29 mouse cellular contexts compared by ENCODE assay signal in genomic region chr14:79241656-79242385, GRCm38 (mm10). TPM values are rescaled to one million over a fixed set of nuclear protein-coding genes. Genes with fewer than 3 reads are reported as not detected.
"Had no signal": no experiment of that assay in that cellular context is flagged by ENCODE, and none has a peak within 500 bp of the region (broad histone marks: within the 10 kb centered on the region; RNA-seq: fewer than 3 reads in every experiment).

No protein-coding gene starts in this region.

- H3K4me1 ChIP-seq: kidney, embryonic 15.5 days; liver, embryonic 13.5 days; neural tube, embryonic 12.5 days had no signal

- H3K4me2 ChIP-seq: kidney, embryonic 15.5 days; liver, embryonic 13.5 days; midbrain, embryonic 11.5 days; neural tube, embryonic 12.5 days; neural tube, embryonic 15.5 days had no signal

- H3K27me3 ChIP-seq: kidney, embryonic 15.5 days; liver, embryonic 13.5 days; neural tube, embryonic 12.5 days; neural tube, embryonic 15.5 days had no signal

- H3K9me3 ChIP-seq: kidney, embryonic 15.5 days; liver, embryonic 13.5 days; neural tube, embryonic 15.5 days had no signal

- H3K27ac ChIP-seq: kidney, embryonic 15.5 days; liver, embryonic 13.5 days; neural tube, embryonic 12.5 days; neural tube, embryonic 15.5 days; stomach, postnatal 0 days had no signal

- H3K36me3 ChIP-seq: kidney, embryonic 15.5 days; liver, embryonic 13.5 days; neural tube, embryonic 12.5 days; neural tube, embryonic 15.5 days had no signal

- DNase-seq: kidney, adult 2 months; kidney, postnatal 10 days; kidney, postnatal 36 days; left cerebral cortex, postnatal 4 days; liver, embryonic 13.5 days; lung, adult 2 months; lung, postnatal 14 days; lung, postnatal 4 days; midbrain, embryonic 14.5 days; right cerebral cortex, adult 18-20 months; right cerebral cortex, postnatal 14 days; right cerebral cortex, postnatal 4 days had no signal

- H3K9ac ChIP-seq: kidney, embryonic 15.5 days; liver, embryonic 13.5 days; neural tube, embryonic 12.5 days; neural tube, embryonic 15.5 days had no signal

- H3K4me3 ChIP-seq: kidney, embryonic 15.5 days; liver, embryonic 13.5 days; neural tube, embryonic 12.5 days; neural tube, embryonic 15.5 days had no signal

RNA-seq across cellular contexts. Expression of gene Zfp957, which starts 5.3 kb away (rescaled TPM):
- total RNA-seq: layer of hippocampus, adult 8-10 months; layer of hippocampus, postnatal 14 days; left cerebral cortex, adult 8-10 months; left cerebral cortex, postnatal 14 days; left cerebral cortex, postnatal 4 days; liver, adult 2 months; megakaryocyte progenitor cell, adult 5-6 weeks; megakaryocyte-erythroid progenitor cell, adult 5-6 weeks; midbrain, postnatal 0 days had no signal
- polyA plus RNA-seq: kidney, adult 2 months; limb, embryonic 14.5 days; liver, adult 2 months; liver, embryonic 13.5 days; liver, embryonic 16.5 days; lung, adult 2 months; lung, embryonic 16.5 days; midbrain, embryonic 11.5 days; midbrain, embryonic 14.5 days; neural tube, embryonic 12.5 days; neural tube, embryonic 15.5 days; stomach, embryonic 14.5 days; stomach, postnatal 0 days had no signal
